ENCODE assay signal across 24 mouse cellular contexts in genomic region chr11:84610774-84611624, GRCm38 (mm10).
DNase-seq lines count a peak whose midpoint lies in the region; ATAC-seq lines count a peak whose summit lies in the region.
"Had no signal": no experiment of that assay in that cellular context is flagged by ENCODE, and none has a peak within 500 bp of the region (broad histone marks: within the 10 kb centered on the region; RNA-seq: fewer than 3 reads in every experiment).

No protein-coding gene starts in this region.

- no peaks in the 10 kb centered on the region for H3K36me3 ChIP-seq in hindbrain, embryonic 13.5 days
- no peaks in the 10 kb centered on the region for H3K36me3 ChIP-seq in hindbrain, embryonic 10.5 days
- H3K36me3 ChIP-seq in kidney, embryonic 15.5 days, result no peaks in the 10 kb centered on the region
- no peaks in the 10 kb centered on the region for H3K36me3 ChIP-seq in neural tube, embryonic 12.5 days
- H3K36me3 ChIP-seq: heart, embryonic 10.5 days; heart, embryonic 15.5 days; limb, embryonic 12.5 days; liver, embryonic 15.5 days; lung, embryonic 15.5 days; midbrain, embryonic 10.5 days had no signal

- 0 out of 2 replicates have a peak, but pooled peaks have one; percentile 43 for ATAC-seq in hindbrain, embryonic 13.5 days (ENCODE audit: low FRiP score)
- ATAC-seq in kidney, embryonic 15.5 days (replicated peaks; ENCODE audit: low FRiP score), result peak; percentile 58; the same call in 1 of the 2 replicates
- ATAC-seq in neural tube, embryonic 12.5 days (ENCODE audit: low FRiP score, low read depth), result peak; percentile 56
- ATAC-seq in inflammation-experienced regulatory T-cells, adult 6 months, result no peak
- ATAC-seq: activated CD4-positive, CD25-positive, alpha-beta regulatory T cell, adult 4 months; forebrain, embryonic 13.5 days had no signal

- H3K27me3 ChIP-seq in hindbrain, embryonic 13.5 days, result peaks cover 43% of the 10 kb centered on the region; the same call in 1 of the 2 replicates
- peaks cover 28% of the 10 kb centered on the region for H3K27me3 ChIP-seq in hindbrain, embryonic 10.5 days (ENCODE audit: insufficient read depth, poor library complexity, severe bottlenecking)
- H3K27me3 ChIP-seq in kidney, embryonic 15.5 days, result peaks cover 38% of the 10 kb centered on the region
- H3K27me3 ChIP-seq in neural tube, embryonic 12.5 days (replicated peaks), result peaks cover 13% of the 10 kb centered on the region
- H3K27me3 ChIP-seq: lung, embryonic 15.5 days had no signal

- no peak overlapping the region for H3K4me2 ChIP-seq in hindbrain, embryonic 13.5 days
- H3K4me2 ChIP-seq in kidney, embryonic 15.5 days, result no peak overlapping the region
- no peak overlapping the region for H3K4me2 ChIP-seq in neural tube, embryonic 12.5 days (replicated peaks)
- H3K4me2 ChIP-seq: forebrain, embryonic 13.5 days; heart, embryonic 15.5 days; limb, embryonic 12.5 days; liver, embryonic 15.5 days; lung, embryonic 15.5 days had no signal

- H3K27ac ChIP-seq in hindbrain, embryonic 13.5 days, result peak overlapping the region; percentile 76
- H3K27ac ChIP-seq in hindbrain, embryonic 10.5 days, result no peak overlapping the region
- H3K27ac ChIP-seq in kidney, embryonic 15.5 days, result no peak overlapping the region
- H3K27ac ChIP-seq in neural tube, embryonic 12.5 days, result no peak overlapping the region
- H3K27ac ChIP-seq: forebrain, embryonic 13.5 days; heart, embryonic 10.5 days; heart, embryonic 15.5 days; limb, embryonic 12.5 days; liver, embryonic 15.5 days; lung, embryonic 15.5 days; midbrain, embryonic 10.5 days had no signal

- H3K9me3 ChIP-seq in hindbrain, embryonic 13.5 days, result no peaks in the 10 kb centered on the region
- H3K9me3 ChIP-seq in hindbrain, embryonic 10.5 days, result no peaks in the 10 kb centered on the region
- no peaks in the 10 kb centered on the region for H3K9me3 ChIP-seq in kidney, embryonic 15.5 days (replicated peaks)
- no peaks in the 10 kb centered on the region for H3K9me3 ChIP-seq in neural tube, embryonic 12.5 days
- H3K9me3 ChIP-seq: forebrain, embryonic 13.5 days; heart, embryonic 10.5 days; heart, embryonic 15.5 days; limb, embryonic 12.5 days; liver, embryonic 15.5 days; lung, embryonic 15.5 days; midbrain, embryonic 10.5 days had no signal

- WGBS in hindbrain, embryonic 13.5 days, result 59% methylated on average over 7 of the region's 7 CpGs
- WGBS in hindbrain, embryonic 10.5 days, result 82% methylated on average over 7 of the region's 7 CpGs
- 22% methylated on average over 7 of the region's 7 CpGs for WGBS in kidney, embryonic 15.5 days
- 27% methylated on average over 7 of the region's 7 CpGs for WGBS in neural tube, embryonic 12.5 days

- H3K4me3 ChIP-seq in hindbrain, embryonic 13.5 days, result no peak overlapping the region
- H3K4me3 ChIP-seq in hindbrain, embryonic 10.5 days, result no peak overlapping the region
- H3K4me3 ChIP-seq in kidney, embryonic 15.5 days (replicated peaks), result no peak overlapping the region
- H3K4me3 ChIP-seq in neural tube, embryonic 12.5 days, result no peak overlapping the region
- H3K4me3 ChIP-seq: forebrain, embryonic 13.5 days; heart, embryonic 10.5 days; heart, embryonic 15.5 days; limb, embryonic 12.5 days; liver, embryonic 15.5 days; lung, embryonic 15.5 days; midbrain, embryonic 10.5 days; myocyte had no signal

- no peak overlapping the region for H3K9ac ChIP-seq in hindbrain, embryonic 13.5 days
- no peak overlapping the region for H3K9ac ChIP-seq in kidney, embryonic 15.5 days
- 0 out of 2 replicates have a peak overlapping the region, but pooled peaks have one; percentile 21 for H3K9ac ChIP-seq in neural tube, embryonic 12.5 days
- H3K9ac ChIP-seq: forebrain, embryonic 13.5 days; heart, embryonic 15.5 days; limb, embryonic 12.5 days; liver, embryonic 15.5 days; lung, embryonic 15.5 days had no signal

- H3K4me1 ChIP-seq in hindbrain, embryonic 13.5 days (replicated peaks), result peaks cover 17% of the 10 kb centered on the region
- H3K4me1 ChIP-seq in hindbrain, embryonic 10.5 days (replicated peaks), result no peaks in the 10 kb centered on the region
- H3K4me1 ChIP-seq in kidney, embryonic 15.5 days, result peaks cover 16% of the 10 kb centered on the region
- H3K4me1 ChIP-seq in neural tube, embryonic 12.5 days, result peaks cover 11% of the 10 kb centered on the region; the same call in 1 of the 2 replicates
- H3K4me1 ChIP-seq: heart, embryonic 15.5 days; lung, embryonic 15.5 days; midbrain, embryonic 10.5 days had no signal

- no peak for DNase-seq in hindbrain, embryonic 10.5 days (ENCODE audit: low spot score)
- no peak for DNase-seq in kidney, postnatal 14 days
- no peak for DNase-seq in neural tube, embryonic 10.5 days (ENCODE audit: extremely low spot score, low spot score)
- no peak for DNase-seq in MN1 (ENCODE audit: low spot score)
- DNase-seq: adrenal gland, adult 2 months; adrenal gland, postnatal 36 days; gastrocnemius, postnatal 25 days; heart, adult 11 months; layer of hippocampus, postnatal 36 days; right cerebral cortex, adult 18-20 months; spleen, adult 18-20 months had no signal
